Mouse (Mus musculus) right cerebral cortex, postnatal 36 days (tissue): Measurements from ENCODE around the gene Olfr324.

Experiments
- DNase-seq, 2 experiments: peaks; one replicate each; pipeline ENCODE4 v3.0.0; 2022; ENCODE audit warnings: low spot score in 2 of 2, mixed read lengths in 1 of 2

Gene Olfr324

DNA sequence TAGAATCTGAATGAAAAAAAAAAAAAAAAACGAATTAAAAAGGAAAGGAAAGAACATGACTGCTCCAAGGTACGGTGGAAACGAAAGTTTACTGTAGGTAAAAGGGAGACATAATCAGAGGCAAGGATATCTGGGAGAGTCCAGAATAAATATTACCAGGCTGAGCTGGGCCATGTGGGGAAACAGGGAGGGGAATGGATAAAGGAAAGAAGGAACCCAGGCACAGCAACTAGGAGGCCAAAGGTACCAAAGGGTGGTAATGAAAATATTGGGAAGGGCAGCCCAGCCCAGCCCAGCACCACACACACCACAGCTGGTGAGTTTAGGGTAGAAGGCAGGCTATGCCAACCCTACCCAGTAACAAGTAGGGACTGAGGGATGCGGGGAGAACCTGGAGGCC is 40.0 kb downstream of the Olfr324 start:
- no peak for DNase-seq

DNA sequence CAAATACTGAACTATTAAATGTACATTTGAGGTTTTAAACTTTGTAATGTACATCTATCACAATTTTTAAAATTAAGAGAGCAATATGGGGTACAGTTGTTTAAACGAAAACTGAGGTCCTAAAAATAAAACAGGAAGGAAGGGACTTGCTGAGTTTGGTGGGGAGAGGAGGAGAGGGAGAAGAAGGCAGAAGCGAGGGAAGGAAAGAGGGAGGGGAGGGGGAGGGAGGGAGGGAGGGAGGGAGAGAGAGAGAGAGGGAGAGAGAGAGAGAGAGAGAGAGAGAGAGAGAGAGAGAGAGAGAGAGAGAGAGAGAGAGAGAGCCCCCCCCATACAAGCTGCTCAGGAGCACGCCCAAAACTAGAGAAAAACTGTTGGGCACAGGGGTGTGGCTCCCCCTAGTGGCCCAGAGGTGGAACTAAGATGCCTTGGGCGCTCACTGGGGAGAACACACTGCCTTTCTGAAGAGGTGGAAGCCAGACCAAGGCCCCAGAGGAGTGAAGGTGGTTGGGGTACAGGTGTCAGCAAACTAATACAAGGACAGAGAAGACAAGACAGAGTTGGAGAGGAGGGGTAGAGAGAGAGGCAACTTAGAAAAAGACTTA is 41.6 kb downstream of the Olfr324 start:
- no peak for DNase-seq

DNA sequence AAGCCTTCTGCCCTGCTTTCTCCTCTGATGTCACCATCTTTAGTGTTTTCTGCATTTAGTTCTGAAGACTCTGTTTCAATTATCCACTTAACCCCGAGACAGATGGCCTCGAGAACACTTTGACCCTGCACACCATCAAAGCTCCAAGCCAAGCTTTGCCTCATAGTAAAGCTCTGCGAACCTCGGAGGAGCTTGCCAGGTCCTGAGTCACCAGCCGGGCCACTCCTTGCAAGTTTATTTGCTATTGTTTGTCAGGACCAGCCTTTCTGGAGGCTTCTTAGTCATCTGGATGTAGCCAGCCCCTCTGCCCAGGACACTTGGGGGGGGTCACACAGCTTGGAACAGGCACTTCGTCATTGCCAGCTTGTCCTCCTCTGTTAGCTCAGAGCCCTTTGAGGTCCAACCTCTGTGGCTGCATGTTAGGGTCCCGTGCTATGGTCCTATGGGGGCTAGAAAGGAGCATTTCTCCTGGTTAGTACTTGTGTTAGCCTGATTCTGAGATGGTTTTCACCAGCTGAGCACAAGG is 43.3 kb downstream of the Olfr324 start:
- DNase-seq, result no peak

DNA sequence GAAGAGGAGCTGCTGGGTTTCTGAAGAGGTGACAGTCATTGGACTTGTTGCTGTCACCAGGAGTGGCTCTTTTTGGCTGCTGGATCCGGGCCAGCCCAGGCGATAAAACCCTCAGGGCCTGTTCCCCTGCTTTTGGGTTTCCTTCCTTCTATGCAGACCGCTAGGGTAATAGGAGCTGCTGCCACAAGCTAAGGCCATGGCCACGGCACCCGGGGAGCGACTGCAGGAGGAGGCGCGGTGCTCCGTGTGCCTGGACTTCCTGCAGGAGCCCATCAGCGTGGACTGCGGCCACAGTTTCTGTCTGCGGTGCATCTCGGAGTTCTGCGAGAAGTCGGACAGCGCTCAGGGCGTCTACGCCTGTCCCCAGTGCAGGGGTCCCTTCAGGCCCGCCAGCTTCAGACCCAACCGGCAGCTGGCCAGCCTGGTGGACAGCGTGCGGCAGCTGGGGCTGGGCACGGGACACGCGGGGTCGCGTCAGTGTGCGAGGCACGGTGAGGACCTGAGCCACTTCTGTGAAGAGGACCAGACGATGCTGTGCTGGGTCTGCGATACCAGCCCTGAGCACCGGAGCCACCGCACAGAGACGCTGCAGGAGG is 45.5 kb downstream of the Olfr324 start, which contains the start of gene Trim58:
TSS of gene Trim58 (plus strand) at position 194 of the 596 bp plus-strand sequence.
- no peak for DNase-seq

DNA sequence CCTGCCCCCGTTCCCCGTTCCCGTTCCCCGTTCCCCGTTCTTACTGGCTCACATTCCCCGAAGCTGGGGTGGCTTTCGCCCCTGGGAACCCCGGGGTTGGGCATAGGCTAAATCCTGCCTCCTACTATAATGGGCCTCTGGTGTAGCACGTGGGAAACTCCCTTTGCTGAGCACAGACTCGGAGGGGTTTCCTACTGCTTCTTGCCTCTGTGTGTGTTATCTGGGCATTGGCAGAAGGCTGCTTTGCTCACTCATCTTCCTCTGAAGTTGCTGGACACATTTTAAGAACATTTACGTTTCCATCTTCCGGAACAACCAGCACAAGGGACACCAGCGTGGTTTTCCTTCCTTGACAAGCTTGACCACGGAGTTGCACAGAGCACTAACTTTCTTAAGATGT is 46.1 kb downstream of the Olfr324 start:
- no peak for DNase-seq

DNA sequence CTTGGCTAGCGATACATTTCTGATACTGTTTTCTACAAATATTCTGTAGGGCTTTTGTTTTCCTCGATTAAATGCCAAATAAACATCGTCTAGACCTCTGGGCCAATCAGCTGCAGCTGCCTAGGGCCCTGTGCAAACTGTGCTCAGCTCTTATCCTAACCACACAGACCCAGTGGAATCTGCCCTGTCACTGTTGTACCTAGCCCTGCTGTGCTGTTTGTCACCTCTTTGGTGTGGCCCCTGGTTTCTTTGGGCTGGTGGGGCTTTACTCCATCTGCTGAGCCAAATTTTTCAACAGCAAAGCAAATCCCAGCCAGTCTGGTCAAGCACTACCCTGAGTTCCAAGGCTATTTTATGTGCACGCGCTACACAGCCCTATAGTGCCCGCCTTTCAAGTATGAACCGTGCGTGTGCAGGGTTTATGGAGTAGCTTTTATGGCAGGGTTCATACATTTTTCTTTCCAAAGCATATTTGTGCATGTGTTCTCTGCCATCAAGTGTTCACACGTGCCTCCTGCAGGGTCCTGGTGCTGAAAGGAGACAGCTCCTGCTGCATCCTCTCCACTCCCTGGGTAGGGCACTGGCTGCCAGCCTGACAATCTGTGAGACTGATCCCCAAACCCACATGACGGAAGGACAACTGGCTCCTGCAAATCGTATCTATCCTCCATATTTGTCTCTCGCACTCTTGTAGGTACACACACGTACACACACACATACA is 46.9 kb downstream of the Olfr324 start:
- no peak for DNase-seq

DNA sequence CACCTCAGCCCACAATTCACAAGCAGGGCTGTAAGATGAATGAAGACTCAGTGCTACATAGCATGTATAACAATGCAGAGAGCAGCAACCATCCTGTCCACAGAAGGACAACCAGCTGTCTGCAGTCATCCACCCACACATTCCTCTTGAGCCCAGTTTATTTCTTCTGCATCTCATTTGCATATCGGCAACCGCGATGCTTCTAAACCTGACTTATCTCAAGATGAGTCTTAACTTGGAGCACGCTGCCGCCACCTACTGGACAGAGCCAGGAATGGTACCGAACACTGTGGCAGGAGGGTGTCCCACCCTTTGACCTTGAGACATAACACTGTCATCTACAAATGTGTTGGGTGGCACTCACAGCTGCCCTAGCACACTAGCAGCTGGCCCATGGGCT is 48.4 kb downstream of the Olfr324 start:
- peak in 1 of 2 experiments; percentile 10 for DNase-seq
